Mouse (Mus musculus): ENCODE results near the gene Galnt9. TPM values are rescaled to one million over a fixed set of nuclear protein-coding genes. Genes with fewer than 3 reads are reported as not detected.

The Galnt9 gene
- polyA plus RNA-seq, 1 experiment = not detected

- H3K4me1 ChIP-seq = no peaks in the 10 kb centered on the region
- no peak overlapping the region for H3K4me3 ChIP-seq (replicated peaks)
- TF ChIP-seq FLI1 (IDR thresholded peaks at IDR 0.05; ENCODE audit: low read length) (no peak), GATA1 (IDR thresholded peaks at IDR 0.05; ENCODE audit: borderline replicate concordance, low read length) (no peak)
- peaks cover 98% of the 10 kb centered on the region for H3K36me3 ChIP-seq (replicated peaks; ENCODE audit: low read length)
- no peaks in the 10 kb centered on the region for H3K9me3 ChIP-seq
- H3K27me3 ChIP-seq (replicated peaks) = no peaks in the 10 kb centered on the region
Observed at GRCm38 (mm10) chr5:110665486-110666121, 121.4 kb downstream of the Galnt9 start.

Other genes with a start within 250 kb of the Galnt9 start
- 1.1 TPM in 1 of 2 replicates, not detected in the other for gene P2rx2, start 201.1 kb upstream of the Galnt9 start, polyA plus RNA-seq (2012; ENCODE audit: insufficient read depth, low replicate concordance)
- not detected in 2 replicates for gene Lrcol1, start 199.6 kb upstream of the Galnt9 start, polyA plus RNA-seq (2012; ENCODE audit: insufficient read depth, low replicate concordance)
- gene Fbrsl1, start 95.9 kb upstream of the Galnt9 start, polyA plus RNA-seq (2012; ENCODE audit: insufficient read depth, low replicate concordance) = 66.5 and 136 TPM in 2 replicates
- gene Noc4l, start 109.1 kb downstream of the Galnt9 start, polyA plus RNA-seq (2012; ENCODE audit: insufficient read depth, low replicate concordance) = 21.5 and 96.6 TPM in 2 replicates
- 2.4 and 3.2 TPM in 2 replicates for gene Ddx51, start 109.1 kb downstream of the Galnt9 start, polyA plus RNA-seq (2012; ENCODE audit: insufficient read depth, low replicate concordance)
- gene Ep400, start 226.4 kb downstream of the Galnt9 start, polyA plus RNA-seq (2012; ENCODE audit: insufficient read depth, low replicate concordance) = 18.5 and 24.0 TPM in 2 replicates
- gene Pus1, start 236.3 kb downstream of the Galnt9 start, polyA plus RNA-seq (2012; ENCODE audit: insufficient read depth, low replicate concordance) = 7.8 and 56.8 TPM in 2 replicates

All from megakaryocyte, embryonic 14.5 days (primary cell).